Mouse (Mus musculus) hindlimb bud, embryonic 11.5 days (tissue): ENCODE data around the gene Sec16b.

Experiments
- DNase-seq: peaks from one replicate; pipeline ENCODE4 v3.0.0-alpha.2; 2012; ENCODE audit warnings: low read depth, low spot score; ENCODE audit errors: extremely low spot score

The Sec16b gene

GRCm38 (mm10) chr1:157555738-157556137 lies 49.2 kb downstream of the Sec16b start:
- DNase-seq, result no peak

- DNase-seq, result no peak
Observed at GRCm38 (mm10) chr1:157556439-157556838, 49.9 kb downstream of the Sec16b start.

GRCm38 (mm10) chr1:157558145-157558544 lies 51.6 kb downstream of the Sec16b start:
- DNase-seq, result no peak

GRCm38 (mm10) chr1:157559986-157560385 lies 53.5 kb downstream of the Sec16b start:
- DNase-seq, result no peak

- DNase-seq, result peak; percentile 8
Observed at GRCm38 (mm10) chr1:157560654-157561386, 54.3 kb downstream of the Sec16b start.

- DNase-seq, result no peak
Observed at GRCm38 (mm10) chr1:157567819-157568218, 61.3 kb downstream of the Sec16b start.

- no peak for DNase-seq
Observed at GRCm38 (mm10) chr1:157569263-157570090, 62.9 kb downstream of the Sec16b start.

GRCm38 (mm10) chr1:157575316-157575715 lies 68.8 kb downstream of the Sec16b start:
- peak; percentile 30 for DNase-seq

- DNase-seq, result no peak
Observed at GRCm38 (mm10) chr1:157578336-157578735, 71.8 kb downstream of the Sec16b start.

GRCm38 (mm10) chr1:157586556-157586955 lies 80.0 kb downstream of the Sec16b start:
- no peak for DNase-seq

- no peak for DNase-seq
Observed at GRCm38 (mm10) chr1:157592039-157592438, 85.5 kb downstream of the Sec16b start.

- no peak for DNase-seq
Observed at GRCm38 (mm10) chr1:157594561-157594960, 88.0 kb downstream of the Sec16b start.

GRCm38 (mm10) chr1:157595165-157595564 lies 88.6 kb downstream of the Sec16b start:
- no peak for DNase-seq

GRCm38 (mm10) chr1:157604513-157604912 lies 98.0 kb downstream of the Sec16b start:
- DNase-seq, result no peak
